Mouse (Mus musculus) kidney, embryonic 16.5 days (tissue): ENCODE results near the gene Acvr1b. TPM values are rescaled to one million over a fixed set of nuclear protein-coding genes. Genes with fewer than 3 reads are reported as not detected.

ENCODE experiments used
- ATAC-seq: fragments of 200-750 bp; cut with Nextera tagmentation; 2 replicates; pipeline ENCODE4 v1.8.0; 2017; ENCODE audit warnings: moderate TSS enrichment; ENCODE audit not compliant: low FRiP score, low TSS enrichment
- H3K27ac ChIP-seq: fragments of 300-500 bp; sonication (generic); 2 replicates; pipeline ENCODE4 v1.5.1; 2014; ENCODE audit warnings: low read length
- H3K27me3 ChIP-seq: fragments of 300-500 bp; sonication (generic); 2 replicates; pipeline ENCODE4 v1.6.1; 2014; ENCODE audit warnings: low read length, control low read depth, mixed read lengths; ENCODE audit not compliant: insufficient read depth
- H3K36me3 ChIP-seq: fragments of 300-500 bp; sonication (generic); 2 replicates; pipeline ENCODE4 v1.6.1; 2014; ENCODE audit warnings: low read length, control low read depth, mixed read lengths; ENCODE audit not compliant: insufficient read depth
- H3K4me1 ChIP-seq: fragments of 300-500 bp; sonication (generic); 2 replicates; pipeline ENCODE4 v1.6.1; 2014; ENCODE audit warnings: low read length, control low read depth, mixed read lengths; ENCODE audit not compliant: insufficient read depth
- H3K4me2 ChIP-seq: fragments of 300-500 bp; sonication (generic); replicated peaks from 2 replicates; pipeline ENCODE4 v1.6.1; 2014; ENCODE audit warnings: low read depth, low read length
- H3K4me3 ChIP-seq: fragments of 300-500 bp; sonication (generic); 2 replicates; pipeline ENCODE4 v1.5.1; 2014; ENCODE audit warnings: mild to moderate bottlenecking, low read length
- H3K9ac ChIP-seq: fragments of 300-500 bp; sonication (generic); replicated peaks from 2 replicates; pipeline ENCODE4 v1.6.1; 2014; ENCODE audit warnings: low read length
- H3K9me3 ChIP-seq: fragments of 300-500 bp; sonication (generic); 2 replicates; pipeline ENCODE4 v1.6.1; 2016; ENCODE audit warnings: low read length, control low read depth
- WGBS: fragments of 180-500 bp; shearing (Covaris S2); extraction: QIAGEN DNeasy Blood & Tissue Kit; methylation state at CpG from one replicate; pipeline ENCODE4 v1.1.7; 2014; 5-methylcytosine and 5-hydroxymethylcytosine counted together
- microRNA-seq: library from miRNA; unstranded; fragments of <30 nt; microRNA quantifications from one replicate; pipeline ENCODE4, GENCODE M21; 2016
- polyA plus RNA-seq: library from polyadenylated mRNA; unstranded; fragments of >200 nt; fragmentation: Nextera tagmentation; extraction: Ambion mirVana; gene quantifications from 2 replicates; pipeline ENCODE4 v1.2.1, GENCODE M21; 2015

Gene Acvr1b
- polyA plus RNA-seq, 1 experiment from 2014 or later: 8.8 TPM

- H3K9ac ChIP-seq: peak overlapping the region; percentile 42; the same call in 1 of the 2 replicates
- no peak overlapping the region for H3K4me2 ChIP-seq
- peaks cover 23% of the 10 kb centered on the region for H3K4me1 ChIP-seq
- H3K27me3 ChIP-seq: no peaks in the 10 kb centered on the region
- H3K36me3 ChIP-seq: no peaks in the 10 kb centered on the region
- ATAC-seq: no peak
- peak overlapping the region; percentile 83 for H3K27ac ChIP-seq
- 64% methylated on average over 13 of the region's 13 CpGs for WGBS
- H3K9me3 ChIP-seq: no peaks in the 10 kb centered on the region
- H3K4me3 ChIP-seq: no peak overlapping the region
Observed at GRCm38 (mm10) chr15:101260874-101261622, 87.2 kb downstream of the Acvr1b start.

GRCm38 (mm10) chr15:101262502-101262901 lies 88.6 kb downstream of the Acvr1b start:
- Histone ChIP-seq H3K9ac (no peak overlapping the region), H3K27ac (peak overlapping the region; percentile 22), H3K4me3 (no peak overlapping the region), H3K36me3 (no peaks in the 10 kb centered on the region), H3K27me3 (no peaks in the 10 kb centered on the region), H3K4me1 (peaks cover 27% of the 10 kb centered on the region), H3K4me2 (no peak overlapping the region), H3K9me3 (no peaks in the 10 kb centered on the region)
- no peak for ATAC-seq
- 68% methylated on average over 5 of the region's 5 CpGs for WGBS

Small RNA genes lying within 50 kb of the gene (microRNA-seq; reads per million reads assigned to microRNA genes)
- gene Mir6962: not detected

Other genes with a start within 250 kb of the Acvr1b start
- gene Gm47841, start 126.7 kb upstream of the Acvr1b start, polyA plus RNA-seq: not detected in 2 replicates
- gene Fignl2, start 95.5 kb upstream of the Acvr1b start, polyA plus RNA-seq: 0.26 and 0.35 TPM in 2 replicates
- not detected in 2 replicates for gene Ankrd33, start 58.3 kb upstream of the Acvr1b start, polyA plus RNA-seq
- gene Acvrl1, start 45.5 kb upstream of the Acvr1b start, polyA plus RNA-seq: 20.6 and 24.4 TPM in 2 replicates
- 3.2 and 3.4 TPM in 2 replicates for gene Grasp, start 50.1 kb downstream of the Acvr1b start, polyA plus RNA-seq
- 10.8 and 11.9 TPM in 2 replicates for gene Nr4a1, start 80.2 kb downstream of the Acvr1b start, polyA plus RNA-seq
- 78.2 and 87.0 TPM in 2 replicates for gene Atg101, start 110.2 kb downstream of the Acvr1b start, polyA plus RNA-seq
- gene 6030408B16Rik, start 119.1 kb downstream of the Acvr1b start, polyA plus RNA-seq: 23.2 and 23.9 TPM in 2 replicates
- gene Krt80, start 196.1 kb downstream of the Acvr1b start, polyA plus RNA-seq: 1.7 and 2.3 TPM in 2 replicates
- gene Krt7, start 237.0 kb downstream of the Acvr1b start, polyA plus RNA-seq: 94.8 and 99.9 TPM in 2 replicates